Mouse (Mus musculus) naive thymus-derived CD4-positive, alpha-beta T cell, adult 2 months (primary cell): ENCODE measurements around the gene Cd8b1.

Experiments
- DNase-seq: peaks from one replicate; pipeline ENCODE4 v3.0.0-alpha.2; 2011; ENCODE audit warnings: low read depth

Cd8b1 gene

DNA sequence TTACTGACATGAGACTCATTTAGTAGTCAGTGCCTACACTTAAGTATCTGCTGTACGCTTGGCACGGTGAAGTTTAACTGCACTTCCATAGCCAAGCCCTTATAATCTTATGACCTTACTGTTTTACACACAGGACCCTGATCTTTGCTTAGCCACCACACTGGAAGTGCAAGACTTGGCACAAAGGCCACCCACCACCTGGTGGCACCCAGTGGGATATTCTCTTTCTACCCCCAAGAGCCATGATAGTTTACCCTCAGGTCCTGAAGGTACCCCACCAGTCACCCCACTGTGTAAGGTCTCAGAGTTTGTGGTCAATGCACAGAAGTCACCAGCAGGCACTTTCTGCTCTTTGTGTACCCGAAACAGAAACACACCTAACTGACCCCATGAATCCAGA is 28.6 kb downstream of the Cd8b1 start:
- no peak for DNase-seq

DNA sequence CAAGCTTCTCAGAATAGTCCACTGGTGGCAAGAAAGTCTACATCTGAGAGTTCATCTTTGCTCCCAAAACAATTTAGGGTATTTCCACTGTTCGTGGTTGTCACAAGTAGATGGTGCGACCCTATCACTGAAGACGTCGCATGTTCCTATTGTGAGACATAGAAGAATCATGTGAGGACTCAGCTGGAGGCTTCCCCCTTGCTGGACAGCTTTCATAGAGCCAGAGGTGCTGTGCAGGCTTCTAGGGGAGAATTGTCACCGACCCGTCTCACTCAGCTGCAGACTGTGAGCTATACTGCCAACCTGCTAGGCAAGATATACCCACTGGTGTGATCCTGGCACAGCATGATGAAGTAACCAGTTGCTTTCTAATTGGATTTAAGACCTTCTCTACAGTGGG is 29.6 kb downstream of the Cd8b1 start:
- no peak for DNase-seq

DNA sequence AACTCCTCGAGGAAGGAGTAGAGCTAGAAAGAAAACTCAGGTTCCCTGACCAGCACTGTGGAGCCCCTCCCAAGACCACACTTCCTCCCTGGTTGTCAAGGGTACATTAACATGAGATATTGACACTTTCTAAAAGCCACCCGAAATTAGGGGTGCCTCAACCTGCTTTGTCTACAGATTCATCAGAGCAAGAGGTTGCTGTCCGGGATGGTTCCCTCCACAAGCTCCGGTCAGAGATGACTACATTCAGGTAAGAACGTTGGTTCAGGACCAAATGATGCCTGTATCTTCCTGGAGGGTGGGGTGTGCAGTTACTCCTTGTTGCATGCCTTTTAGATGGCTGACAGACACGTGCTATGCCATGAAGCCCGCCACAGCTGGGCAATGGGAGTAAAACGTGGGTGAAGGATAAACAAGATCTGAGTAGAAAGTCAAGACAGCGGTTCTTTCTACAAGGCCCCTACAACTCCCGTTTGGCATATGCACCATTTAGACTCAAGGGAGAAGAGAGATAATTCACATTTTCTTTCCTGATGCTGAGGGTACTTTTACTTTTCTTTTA is 30.4 kb downstream of the Cd8b1 start:
- DNase-seq = no peak

DNA sequence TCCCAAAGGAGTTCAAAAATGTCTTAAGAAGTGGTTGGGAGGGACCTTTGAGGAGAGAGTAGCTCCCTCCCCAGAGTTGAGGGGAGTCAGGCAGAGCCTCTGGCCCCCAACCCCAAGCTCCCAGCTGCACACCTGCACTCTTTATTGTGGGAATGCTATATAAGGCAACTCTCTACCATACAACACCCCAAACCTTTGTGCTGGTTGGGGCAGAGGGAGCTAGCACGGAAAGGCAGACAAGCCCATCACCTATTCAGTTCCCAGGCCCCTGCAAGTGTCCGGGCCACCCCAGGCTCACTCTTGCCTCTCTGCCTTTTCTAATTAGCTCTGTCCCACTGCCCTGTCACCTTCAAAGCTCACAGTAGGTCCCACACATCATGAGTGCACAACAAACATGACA is 31.1 kb downstream of the Cd8b1 start:
- no peak for DNase-seq

DNA sequence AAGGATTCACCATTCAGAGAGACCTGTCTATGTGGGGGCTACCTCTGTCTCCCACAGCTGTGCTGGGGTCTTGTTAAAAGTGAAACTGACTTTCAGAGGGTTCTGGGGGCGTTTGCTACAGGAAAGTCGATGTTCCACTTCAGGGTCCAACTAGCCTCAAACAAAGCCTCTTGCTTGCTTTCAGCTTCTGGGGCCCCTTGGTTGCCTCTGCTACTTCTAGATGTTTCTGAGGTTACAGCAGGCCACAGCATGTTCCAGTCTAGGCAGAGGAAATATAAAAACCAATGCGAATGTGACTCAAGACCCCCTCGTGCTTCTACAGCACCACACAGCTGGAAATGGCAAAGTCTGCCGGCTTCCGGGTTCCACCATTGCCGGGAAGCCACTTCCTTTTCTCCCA is 34.9 kb downstream of the Cd8b1 start:
- DNase-seq = no peak

DNA sequence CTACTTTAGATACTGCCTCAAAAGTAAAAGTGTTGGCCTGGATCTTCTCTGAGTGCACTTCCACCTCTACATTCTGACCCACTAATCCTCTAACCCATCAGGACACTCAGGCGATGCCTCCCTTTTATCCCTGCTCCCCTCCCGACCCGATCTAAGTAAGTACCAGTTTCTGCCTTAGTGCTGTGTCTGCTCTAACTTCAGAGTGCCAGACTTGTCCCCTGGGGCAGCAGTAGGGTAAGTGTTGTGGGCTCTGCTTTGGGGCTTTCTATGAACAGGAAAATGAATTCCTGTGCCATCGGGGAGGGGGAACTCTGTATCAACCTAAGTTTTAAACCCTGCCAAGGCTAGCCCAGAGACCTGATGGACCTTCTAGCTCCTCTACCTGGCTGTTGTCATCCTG is 37.6 kb downstream of the Cd8b1 start:
- no peak for DNase-seq

DNA sequence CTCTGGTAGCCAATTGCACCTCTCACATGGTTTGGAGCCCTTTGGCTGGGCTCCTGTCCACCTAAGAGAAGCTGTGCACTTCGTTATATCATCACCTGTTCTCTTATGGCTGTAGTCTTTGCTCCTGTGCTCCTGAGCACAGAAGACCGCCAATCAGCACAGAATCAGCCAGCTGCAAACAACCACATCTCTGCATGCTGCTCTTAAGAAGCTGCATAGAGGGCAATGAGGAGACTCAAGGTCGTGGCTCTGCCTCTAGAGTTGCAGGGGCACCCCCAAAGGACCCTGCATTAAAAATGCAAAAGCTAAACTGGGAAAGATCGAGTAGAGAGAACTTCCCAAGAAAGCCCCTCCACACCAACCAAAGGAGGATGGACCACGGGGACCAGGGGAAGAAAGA is 38.2 kb downstream of the Cd8b1 start:
- no peak for DNase-seq

DNA sequence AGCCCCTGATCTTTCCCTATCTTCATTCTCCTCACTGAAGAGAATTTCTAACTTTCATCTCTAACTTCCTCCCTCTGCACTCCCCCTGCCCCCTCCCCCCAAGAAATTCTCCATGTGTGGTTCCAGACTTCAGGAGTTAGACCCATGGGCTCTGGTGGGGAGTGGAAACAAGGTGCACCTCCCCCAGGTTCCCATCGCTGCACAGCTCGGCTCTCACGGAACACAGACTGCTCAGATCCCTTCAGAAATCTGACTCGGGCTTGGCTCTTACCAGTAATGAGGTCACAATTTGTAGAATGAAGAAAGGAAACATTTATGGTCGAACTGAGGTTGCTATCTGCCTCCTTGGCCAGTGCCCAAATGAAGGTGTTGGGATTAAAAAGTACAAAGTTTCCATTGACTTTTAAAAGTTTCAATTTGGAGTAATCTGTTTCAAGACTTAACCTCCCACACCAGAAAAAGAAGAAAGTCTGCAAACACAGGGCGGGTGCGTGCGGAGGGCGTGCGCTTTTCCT is 38.6 kb downstream of the Cd8b1 start:
- no peak for DNase-seq

DNA sequence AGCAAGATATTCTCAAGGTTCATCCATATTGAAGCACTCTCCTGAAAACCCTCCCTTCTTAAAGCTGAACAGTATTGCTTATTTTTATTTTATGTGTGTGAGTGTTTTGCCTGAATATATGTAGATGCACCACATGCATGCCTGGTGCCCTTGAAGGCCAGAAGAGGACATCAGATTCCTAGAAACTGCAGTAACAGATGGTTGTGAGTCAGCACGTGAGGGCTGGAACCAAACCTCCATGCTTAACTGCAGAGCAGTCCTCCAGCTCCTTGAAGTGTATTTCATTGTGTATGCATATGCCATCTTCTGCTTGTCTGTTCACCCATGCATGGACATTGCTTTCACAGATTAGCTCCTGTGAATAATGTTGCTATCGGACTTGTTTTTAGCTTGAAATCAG is 41.4 kb downstream of the Cd8b1 start:
- DNase-seq = no peak

DNA sequence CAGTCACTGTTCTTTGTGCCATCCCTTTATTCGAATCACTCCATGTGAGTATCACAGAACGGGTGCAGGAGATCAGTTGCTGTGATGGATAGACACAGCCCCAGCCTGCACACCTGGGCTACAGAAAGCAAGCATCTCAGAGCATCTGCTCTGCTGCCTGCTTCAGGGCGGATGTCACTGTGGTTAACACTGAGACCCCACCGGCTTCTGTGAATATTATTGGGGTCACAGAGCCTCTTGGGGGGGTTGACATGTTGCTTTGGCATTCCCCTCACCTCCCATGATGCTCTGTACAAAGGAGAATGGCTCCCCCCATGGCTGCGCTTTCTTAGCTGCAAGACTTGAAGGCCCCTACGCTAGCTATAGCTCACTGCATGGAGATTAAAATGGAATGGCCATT is 46.8 kb downstream of the Cd8b1 start:
- DNase-seq = no peak

DNA sequence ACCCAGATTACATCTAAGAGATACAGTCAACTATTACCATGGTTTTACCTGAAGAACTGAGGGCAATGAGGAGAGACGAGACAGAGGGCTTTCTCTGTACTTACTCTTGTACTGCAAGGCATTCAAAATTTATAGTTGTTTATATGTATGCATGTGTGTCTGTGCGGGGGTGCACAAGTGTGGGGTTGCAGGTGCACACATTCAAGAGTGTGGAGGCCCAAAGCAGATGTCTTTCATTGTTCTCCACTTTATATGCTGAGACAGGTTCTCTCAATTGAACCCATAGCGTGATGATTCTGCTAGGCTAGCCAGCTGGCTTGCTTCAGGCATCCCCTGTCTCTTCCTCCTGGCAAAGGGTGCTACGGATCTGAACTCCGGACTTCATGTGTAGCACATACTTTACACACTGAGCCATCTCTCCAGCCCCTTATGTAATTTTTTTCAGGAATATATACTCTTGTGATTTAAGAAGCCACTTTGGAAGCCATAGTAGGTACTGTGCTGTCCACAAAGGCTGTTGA is 48.6 kb downstream of the Cd8b1 start:
- no peak for DNase-seq

DNA sequence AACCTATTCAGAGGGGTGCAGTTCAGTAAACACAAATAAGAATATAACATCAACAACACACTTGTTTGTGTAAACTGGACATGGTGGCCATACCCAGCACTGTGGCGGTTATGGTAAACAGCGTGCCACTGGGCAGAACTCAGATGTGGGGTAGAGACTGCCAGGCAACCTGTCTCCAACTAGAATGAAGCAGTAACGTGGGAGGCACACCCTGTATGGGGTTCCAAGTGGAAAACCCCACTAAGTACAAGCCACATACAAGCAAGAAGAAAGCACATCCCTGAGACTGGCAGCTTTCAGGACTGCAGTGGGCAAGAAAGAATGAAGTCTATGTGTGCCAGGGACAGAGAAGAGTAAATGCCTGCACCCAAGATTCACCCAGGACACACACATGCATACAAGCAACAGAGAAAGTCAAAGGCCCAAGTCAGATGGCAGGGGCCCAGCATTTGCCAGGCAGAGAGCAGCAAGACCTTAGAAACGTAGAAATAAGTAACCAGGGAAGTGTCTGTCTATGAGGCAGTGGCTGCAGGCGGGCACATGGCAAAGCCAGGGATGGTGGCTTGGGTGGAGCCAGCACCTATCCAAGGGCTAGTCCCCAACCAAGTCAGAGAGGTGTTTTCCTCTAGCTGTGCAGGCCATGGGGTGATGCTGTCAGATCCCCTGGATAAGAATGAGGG is 49.6 kb downstream of the Cd8b1 start:
- no peak for DNase-seq

DNA sequence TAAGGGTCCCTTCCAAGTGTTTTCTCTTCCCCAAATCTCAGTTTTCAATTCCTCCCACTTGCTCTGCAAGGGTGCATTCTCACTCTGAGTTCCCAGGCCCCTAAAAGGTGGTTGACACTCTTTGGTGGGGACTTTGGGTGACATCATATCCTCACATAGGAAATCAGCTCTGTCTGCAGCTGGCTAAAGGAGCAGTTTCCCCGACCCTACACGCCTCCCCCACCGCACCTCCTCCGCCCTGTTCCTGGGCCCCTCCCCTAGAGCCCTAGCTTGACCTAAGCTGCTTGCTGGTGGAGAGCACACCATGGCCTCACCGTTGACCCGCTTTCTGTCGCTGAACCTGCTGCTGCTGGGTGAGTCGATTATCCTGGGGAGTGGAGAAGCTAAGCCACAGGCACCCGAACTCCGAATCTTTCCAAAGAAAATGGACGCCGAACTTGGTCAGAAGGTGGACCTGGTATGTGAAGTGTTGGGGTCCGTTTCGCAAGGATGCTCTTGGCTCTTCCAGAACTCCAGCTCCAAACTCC is 50.7 kb downstream of the Cd8b1 start, which contains the start of gene Cd8a:
Gene Cd8a, plus strand, starts transcription at position 179 of the 527 bp plus-strand sequence.
- no peak for DNase-seq

DNA sequence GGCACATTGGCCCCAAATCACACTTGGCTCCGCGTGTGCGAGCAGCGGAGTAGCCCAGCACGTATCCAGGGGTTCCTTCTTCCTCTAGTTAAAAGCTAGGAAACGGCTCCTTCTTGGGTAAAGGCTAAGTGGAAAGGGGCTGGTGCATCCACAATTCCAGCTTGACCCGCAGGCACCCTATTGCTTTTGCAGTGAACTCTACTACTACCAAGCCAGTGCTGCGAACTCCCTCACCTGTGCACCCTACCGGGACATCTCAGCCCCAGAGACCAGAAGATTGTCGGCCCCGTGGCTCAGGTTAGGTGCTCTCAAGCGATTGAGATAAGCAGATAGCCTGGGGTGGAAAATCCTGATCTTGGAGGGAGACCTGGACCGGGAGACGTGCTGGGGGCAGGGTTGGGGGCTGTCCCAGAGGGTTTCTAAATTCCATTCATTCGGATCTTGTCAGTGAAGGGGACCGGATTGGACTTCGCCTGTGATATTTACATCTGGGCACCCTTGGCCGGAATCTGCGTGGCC is 51.8 kb downstream of the Cd8b1 start:
- DNase-seq = no peak

DNA sequence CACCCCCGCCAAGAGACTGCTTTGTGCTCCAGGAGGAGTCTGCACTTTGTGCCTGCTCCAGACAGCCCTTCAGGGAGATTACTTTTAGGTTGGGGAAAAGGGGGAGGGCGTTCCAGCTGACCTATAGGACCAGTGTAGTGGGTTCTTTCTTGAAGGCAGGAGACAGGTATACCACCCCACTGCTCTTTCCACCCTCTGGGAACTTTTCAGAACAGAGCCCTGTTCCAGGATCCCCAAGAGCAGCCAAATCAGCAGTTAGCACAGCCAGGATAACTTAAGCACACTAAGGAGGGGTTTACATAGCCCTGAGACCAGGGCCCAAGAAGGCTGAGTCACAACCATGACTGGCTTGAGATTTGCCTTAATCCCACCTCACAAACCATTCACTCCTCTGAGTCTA is 52.3 kb downstream of the Cd8b1 start:
- no peak for DNase-seq

DNA sequence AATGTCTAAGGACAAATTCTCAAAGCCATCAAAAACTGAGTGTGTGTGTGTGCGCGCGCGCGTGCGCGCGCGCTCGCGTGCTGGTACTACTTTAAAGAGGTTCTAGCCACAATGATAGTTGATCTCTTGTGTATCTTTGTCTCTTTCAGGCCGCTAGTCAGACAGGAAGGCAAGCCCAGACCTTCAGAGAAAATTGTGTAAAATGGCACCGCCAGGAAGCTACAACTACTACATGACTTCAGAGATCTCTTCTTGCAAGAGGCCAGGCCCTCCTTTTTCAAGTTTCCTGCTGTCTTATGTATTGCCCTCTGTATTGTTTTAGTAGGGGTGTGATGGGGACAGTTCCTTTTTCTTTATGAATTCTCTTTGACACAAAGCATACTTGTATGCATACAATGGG is 54.1 kb downstream of the Cd8b1 start:
- peak; percentile 41 for DNase-seq

DNA sequence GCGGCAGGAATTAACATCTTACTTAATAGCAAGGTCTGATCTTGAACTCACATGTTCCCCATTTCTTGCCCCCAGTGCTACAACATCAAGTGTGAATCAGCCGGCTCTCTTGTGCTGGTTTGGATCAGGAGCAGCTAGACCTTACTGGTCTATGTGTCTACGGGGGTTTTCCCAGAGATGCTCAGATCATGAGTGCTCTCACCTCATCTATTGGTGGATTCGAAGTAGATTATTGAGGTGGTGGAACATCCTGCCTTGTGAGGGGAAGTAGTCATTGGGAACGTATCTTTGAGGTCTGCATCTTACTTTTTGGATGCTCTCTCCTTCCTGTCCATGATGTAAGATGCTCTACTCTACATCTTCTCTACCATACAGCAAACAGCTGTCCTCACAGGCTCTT is 59.1 kb downstream of the Cd8b1 start:
- DNase-seq = no peak
